Mouse (Mus musculus) MEL (cell line): ENCODE data around the gene H2-Q6. TPM values are rescaled to one million over a fixed set of nuclear protein-coding genes. Genes with fewer than 3 reads are reported as not detected.
"Not testable (repeated sequence)": the region's sequence is repeated elsewhere in the genome, so short reads cannot be mapped to it uniquely, and the experiment has no call there.

Experiments
- DNase-seq: peaks from one replicate; pipeline ENCODE4 v3.0.0; 2011; ENCODE audit warnings: low read depth, low spot score
- H3K27ac ChIP-seq: 2 replicates; pipeline ENCODE4 v1.5.1; 2012; ENCODE audit warnings: low read depth, mild to moderate bottlenecking, control low read depth, low read length, moderate library complexity; ENCODE audit not compliant: control insufficient read depth
- H3K27me3 ChIP-seq, 2 experiments: fragments of 150-350 bp in 1 of 2; sonication (generic) in 1 of 2; 2 replicates each; pipeline ENCODE4 v1.6.1; 2012; ENCODE audit warnings: low read length in 2 of 2, mild to moderate bottlenecking in 2 of 2, improper control_type of control experiment in 1 of 2, moderate library complexity in 1 of 2; ENCODE audit not compliant: insufficient read depth in 2 of 2, control insufficient read depth in 1 of 2
- H3K36me3 ChIP-seq, 2 experiments: 2 replicates each; pipeline ENCODE4 v1.6.1; 2012 to 2014; ENCODE audit warnings: low read length in 2 of 2, improper control_type of control experiment in 1 of 2, inconsistent platforms in 1 of 2, mild to moderate bottlenecking in 1 of 2; ENCODE audit not compliant: insufficient read depth in 2 of 2, control insufficient read depth in 1 of 2
- H3K4me1 ChIP-seq, 2 experiments: fragments of 150-350 bp in 1 of 2; sonication (generic) in 1 of 2; 2 replicates each; pipeline ENCODE4 v1.6.1; 2012; ENCODE audit warnings: low read length in 2 of 2, improper control_type of control experiment in 1 of 2, mild to moderate bottlenecking in 1 of 2; ENCODE audit not compliant: insufficient read depth in 2 of 2, control insufficient read depth in 1 of 2
- H3K4me3 ChIP-seq, 2 experiments: fragments of 150-350 bp in 1 of 2; sonication (generic) in 1 of 2; 2 replicates each; pipeline ENCODE4 v1.5.1; 2012; ENCODE audit warnings: low read depth in 2 of 2, low read length in 2 of 2, mild to moderate bottlenecking in 2 of 2, moderate library complexity in 2 of 2, control low read depth in 1 of 2, improper control_type of control experiment in 1 of 2; ENCODE audit not compliant: control insufficient read depth in 1 of 2, insufficient read depth in 1 of 2
- H3K79me2 ChIP-seq: 2 replicates; pipeline ENCODE4 v1.6.1; 2012; ENCODE audit warnings: mild to moderate bottlenecking, low read length, moderate library complexity; ENCODE audit not compliant: control insufficient read depth, poor library complexity, insufficient read depth
- H3K9ac ChIP-seq: 2 replicates; pipeline ENCODE4 v1.6.1; 2012; ENCODE audit warnings: low read depth, mild to moderate bottlenecking, control low read depth, low read length, moderate library complexity; ENCODE audit not compliant: control insufficient read depth, poor library complexity, severe bottlenecking
- H3K9me3 ChIP-seq: fragments of 150-350 bp; sonication (generic); replicated peaks from 2 replicates; pipeline ENCODE4 v1.6.1; 2012; ENCODE audit warnings: mild to moderate bottlenecking, low read length, improper control_type of control experiment, moderate library complexity; ENCODE audit not compliant: insufficient read depth
- CTCF ChIP-seq, 3 experiments: IDR thresholded peaks in 2 of 3; conservative IDR thresholded peaks in 1 of 3; 2 replicates each; pipeline ENCODE4 v1.5.1; 2011 to 2012; ENCODE audit warnings: low read length in 3 of 3, low read depth in 2 of 3, mild to moderate bottlenecking in 2 of 3, improper control_type of control experiment in 1 of 3, inconsistent platforms in 1 of 3, mixed read lengths in 1 of 3, moderate library complexity in 1 of 3; ENCODE audit not compliant: control insufficient read depth in 1 of 3, insufficient read depth in 1 of 3, poor library complexity in 1 of 3, severe bottlenecking in 1 of 3
- RAD21 ChIP-seq: IDR thresholded peaks from 2 replicates; pipeline ENCODE4 v1.6.1; 2011; ENCODE audit warnings: mild to moderate bottlenecking, low read depth, low read length, improper control_type of control experiment
- SMC3 ChIP-seq: IDR thresholded peaks from 2 replicates; pipeline ENCODE4 v1.6.1; 2011; ENCODE audit warnings: low read depth, low read length, improper control_type of control experiment
- polyA plus RNA-seq, 2 experiments: library from polyadenylated mRNA; stranded (reverse) in 1 of 2; unstranded in 1 of 2; fragments of >175 nt in 1 of 2; fragments of >200 nt in 1 of 2; gene quantifications; 2 replicates each; pipeline versions ENCODE4 v1.2.1 to v1.2.4; 2012; ENCODE audit warnings: low replicate concordance in 2 of 2, low read depth in 1 of 2; ENCODE audit not compliant: insufficient read length in 2 of 2, insufficient read depth in 1 of 2, missing spikeins in 1 of 2
- total RNA-seq: library from RNA; depleted of rRNA; stranded (reverse); fragments of 300-350 nt; gene quantifications from 2 replicates; pipeline ENCODE4 v1.2.3, GENCODE M21; 2012

Gene H2-Q6
- total and polyA plus RNA-seq, 3 experiments, result 1.8 to 11.7 TPM; not detected in 1

- not testable (repeated sequence) for H3K27ac ChIP-seq, H3K79me2 ChIP-seq, H3K9ac ChIP-seq, H3K9me3 ChIP-seq, H3K4me3 ChIP-seq, H3K27me3 ChIP-seq, H3K36me3 ChIP-seq, DNase-seq, H3K4me1 ChIP-seq
Observed at GRCm38 (mm10) chr17:35430671-35431070, 6.0 kb downstream of the H2-Q6 start.

GRCm38 (mm10) chr17:35432167-35432566, 7.5 kb downstream of the H2-Q6 start:
- not testable (repeated sequence) for H3K27me3 ChIP-seq, H3K9ac ChIP-seq, H3K4me1 ChIP-seq, H3K9me3 ChIP-seq, DNase-seq, H3K79me2 ChIP-seq, H3K27ac ChIP-seq, H3K36me3 ChIP-seq, H3K4me3 ChIP-seq

GRCm38 (mm10) chr17:35434836-35435235, 10.2 kb downstream of the H2-Q6 start:
- H3K9ac ChIP-seq, H3K9me3 ChIP-seq, H3K4me1 ChIP-seq, H3K27me3 ChIP-seq: not testable (repeated sequence)
- TF ChIP-seq SMC3, result 0 out of 2 replicates have a peak, but pooled peaks have one; percentile 12
- TF ChIP-seq CTCF (IDR thresholded peaks at IDR 0.05 in 2 of 3, conservative IDR thresholded peaks at IDR 0.05 in 1 of 3; ENCODE audit: control insufficient read depth in 1 of 3, insufficient read depth in 1 of 3, low read depth in 2 of 3, low read length in 3 of 3, poor library complexity in 1 of 3, severe bottlenecking in 1 of 3), result peak; percentile 45 to 65 (median 50)
- TF ChIP-seq RAD21, result peak; percentile 11; the same call in 1 of the 2 replicates
- TF ChIP-seq, all 39 proteins: peak for 3; not testable (repeated sequence) for 36
- not testable (repeated sequence) for H3K27ac ChIP-seq, H3K4me3 ChIP-seq, DNase-seq, H3K79me2 ChIP-seq, H3K36me3 ChIP-seq

GRCm38 (mm10) chr17:35435577-35435976, 10.9 kb downstream of the H2-Q6 start:
- not testable (repeated sequence) for H3K36me3 ChIP-seq, DNase-seq, H3K9me3 ChIP-seq, H3K79me2 ChIP-seq, H3K27me3 ChIP-seq, H3K27ac ChIP-seq, H3K4me1 ChIP-seq, H3K4me3 ChIP-seq, H3K9ac ChIP-seq

- not testable (repeated sequence) for H3K27me3 ChIP-seq, H3K9me3 ChIP-seq, H3K4me1 ChIP-seq, H3K4me3 ChIP-seq, H3K9ac ChIP-seq, DNase-seq, H3K27ac ChIP-seq, H3K79me2 ChIP-seq, H3K36me3 ChIP-seq
Observed at GRCm38 (mm10) chr17:35437386-35437936, 12.8 kb downstream of the H2-Q6 start.

GRCm38 (mm10) chr17:35438395-35438794, 13.7 kb downstream of the H2-Q6 start:
- not testable (repeated sequence) for H3K9ac ChIP-seq, H3K36me3 ChIP-seq, H3K9me3 ChIP-seq, H3K27me3 ChIP-seq, H3K4me3 ChIP-seq, H3K27ac ChIP-seq, DNase-seq, H3K79me2 ChIP-seq, H3K4me1 ChIP-seq

GRCm38 (mm10) chr17:35438885-35439284, 14.2 kb downstream of the H2-Q6 start, which contains the start of gene H2-Q7:
H2-Q7 (plus strand) TSS chr17:35439155.
- DNase-seq, result peak; percentile 64
- not testable (repeated sequence) for H3K79me2 ChIP-seq, H3K9ac ChIP-seq, H3K36me3 ChIP-seq, H3K27ac ChIP-seq, H3K4me3 ChIP-seq, H3K9me3 ChIP-seq, H3K4me1 ChIP-seq, H3K27me3 ChIP-seq
